Mouse (Mus musculus) telencephalon, adult 2 months (tissue): ENCODE results near the gene Olfr1152.

Experiments used
- DNase-seq: peaks from one replicate; pipeline ENCODE4 v3.0.0-alpha.2; 2011; ENCODE audit warnings: low read depth, low spot score

Olfr1152 gene

DNA sequence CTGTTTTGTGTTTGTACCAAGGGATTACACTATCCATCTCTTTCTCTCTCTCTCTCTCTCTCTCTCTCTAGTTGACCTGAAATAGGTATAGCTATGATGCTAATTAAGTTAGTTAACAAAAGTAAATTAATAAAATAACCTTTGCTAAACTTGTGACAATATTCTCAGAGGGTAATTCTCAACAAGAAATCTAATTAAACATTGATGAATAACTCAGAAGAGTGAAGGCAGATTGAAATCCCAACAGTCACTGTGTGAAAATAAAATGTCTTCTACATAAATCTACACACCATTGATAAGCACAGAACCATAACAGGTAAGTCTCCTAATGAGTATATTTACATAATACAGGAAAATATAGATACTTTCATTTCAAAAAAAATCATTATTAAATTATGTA lies at the start of gene Olfr1152:
Olfr1152 (plus strand) TSS at position 301 of the 400 bp plus-strand sequence.
- DNase-seq = no peak

DNA sequence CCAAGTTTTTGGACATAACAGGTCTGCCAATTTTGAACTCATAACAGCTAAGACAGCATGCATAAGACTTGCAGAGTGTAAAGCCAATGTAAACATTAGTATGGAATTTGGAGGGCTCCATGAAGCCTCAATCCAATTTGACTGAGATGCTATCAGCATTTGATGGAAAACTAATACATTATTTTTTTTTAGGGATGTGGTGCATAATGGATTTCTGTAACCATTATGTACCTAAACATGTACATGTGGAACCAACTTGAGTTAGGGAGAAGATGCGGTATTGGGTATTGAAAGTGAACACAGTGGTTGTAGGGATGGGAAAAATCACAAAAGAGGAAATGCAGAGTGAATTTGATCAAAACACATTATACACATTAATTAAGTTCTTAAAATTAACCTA lies 36.1 kb upstream of the Olfr1152 start, which contains the start of gene Olfr1148:
Olfr1148 (plus strand) TSS at position 301 of the 400 bp plus-strand sequence.
- no peak for DNase-seq

DNA sequence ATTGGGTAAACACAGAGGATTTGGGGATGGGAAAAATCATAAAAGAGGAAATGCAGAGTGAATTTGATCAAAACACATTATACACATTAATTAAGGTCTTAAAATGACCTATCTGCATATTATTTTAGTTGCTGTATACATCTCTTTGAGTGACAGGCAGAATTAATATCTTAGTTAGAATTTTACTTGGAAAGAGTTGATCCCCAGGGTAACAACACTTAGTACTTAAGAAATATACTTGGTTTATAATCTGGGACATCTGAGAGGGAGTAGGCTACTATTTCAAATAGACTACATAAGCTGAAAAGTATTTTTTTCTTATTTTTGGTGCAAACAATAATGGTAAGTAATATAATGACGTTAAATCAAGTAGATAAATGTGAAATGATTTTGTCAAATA lies 22.6 kb upstream of the Olfr1152 start, which contains the start of gene Olfr1150-ps1:
Olfr1150-ps1 (plus strand) TSS at position 301 of the 400 bp plus-strand sequence.
- DNase-seq = no peak

DNA sequence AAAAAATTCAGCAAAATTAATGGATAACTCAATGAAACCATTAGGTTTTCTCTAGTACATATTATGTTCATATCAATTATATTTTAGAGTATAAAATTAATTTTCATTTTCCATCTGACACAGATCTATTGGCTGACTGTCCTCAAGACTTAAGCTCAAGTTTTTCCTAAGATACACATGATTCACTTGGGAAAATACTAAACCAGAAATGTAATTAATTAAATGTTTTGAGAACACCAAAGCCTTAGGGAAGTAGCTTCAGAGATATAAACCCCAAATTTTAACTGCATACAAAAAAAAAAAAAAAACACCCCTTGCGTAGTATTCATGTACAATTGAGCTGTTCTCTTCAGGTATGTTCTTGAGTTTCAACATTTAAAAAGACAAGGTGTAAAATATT lies 10.7 kb upstream of the Olfr1152 start, which contains the start of gene Olfr1151:
Olfr1151 (plus strand) TSS at position 301 of the 400 bp plus-strand sequence.
- DNase-seq = no peak

DNA sequence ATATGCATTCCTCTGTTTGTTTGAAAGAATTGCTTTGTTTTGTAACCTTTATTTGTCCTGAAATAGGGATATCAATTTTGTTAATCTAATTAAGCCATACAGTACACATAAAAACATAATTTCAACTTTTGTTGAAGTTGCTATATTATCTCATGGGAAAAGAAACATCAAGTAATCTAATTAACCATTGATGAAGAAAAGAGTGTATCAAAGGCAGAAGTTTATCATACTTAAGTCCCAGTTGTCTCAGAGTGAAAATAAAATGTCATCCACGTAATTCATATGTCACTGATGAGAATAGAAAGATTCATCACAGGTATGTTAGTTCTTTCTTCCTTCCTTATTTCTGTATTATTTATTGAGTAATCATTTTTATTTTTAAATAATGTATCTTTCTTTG lies 28.4 kb downstream of the Olfr1152 start, which contains the start of gene Olfr1153:
Olfr1153 (plus strand) TSS at position 301 of the 400 bp plus-strand sequence.
- no peak for DNase-seq

DNA sequence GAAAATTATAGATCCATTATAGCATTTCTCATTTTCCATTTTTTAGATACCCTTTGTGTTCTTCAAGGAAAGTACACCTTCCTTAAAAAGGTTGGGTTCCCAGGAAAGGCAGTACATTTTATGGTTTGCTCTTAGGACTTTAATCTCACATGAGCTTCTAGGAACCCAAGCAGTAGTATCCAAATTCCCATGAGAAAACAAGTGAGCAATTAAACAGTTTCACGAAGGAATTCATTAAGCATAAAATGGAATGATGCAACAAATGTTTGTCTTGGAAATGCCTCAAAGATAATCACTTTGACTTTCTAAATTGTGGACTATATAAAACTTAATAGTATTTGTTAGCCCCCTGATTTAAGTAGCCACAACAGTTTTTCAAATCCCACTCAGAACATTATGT lies 38.8 kb downstream of the Olfr1152 start, which contains the start of gene Olfr1154:
Olfr1154 (minus strand) TSS at position 101 of the 400 bp plus-strand sequence.
- DNase-seq = no peak
